ENCODE assay signal across 9 mouse cellular contexts in the genomic region with DNA sequence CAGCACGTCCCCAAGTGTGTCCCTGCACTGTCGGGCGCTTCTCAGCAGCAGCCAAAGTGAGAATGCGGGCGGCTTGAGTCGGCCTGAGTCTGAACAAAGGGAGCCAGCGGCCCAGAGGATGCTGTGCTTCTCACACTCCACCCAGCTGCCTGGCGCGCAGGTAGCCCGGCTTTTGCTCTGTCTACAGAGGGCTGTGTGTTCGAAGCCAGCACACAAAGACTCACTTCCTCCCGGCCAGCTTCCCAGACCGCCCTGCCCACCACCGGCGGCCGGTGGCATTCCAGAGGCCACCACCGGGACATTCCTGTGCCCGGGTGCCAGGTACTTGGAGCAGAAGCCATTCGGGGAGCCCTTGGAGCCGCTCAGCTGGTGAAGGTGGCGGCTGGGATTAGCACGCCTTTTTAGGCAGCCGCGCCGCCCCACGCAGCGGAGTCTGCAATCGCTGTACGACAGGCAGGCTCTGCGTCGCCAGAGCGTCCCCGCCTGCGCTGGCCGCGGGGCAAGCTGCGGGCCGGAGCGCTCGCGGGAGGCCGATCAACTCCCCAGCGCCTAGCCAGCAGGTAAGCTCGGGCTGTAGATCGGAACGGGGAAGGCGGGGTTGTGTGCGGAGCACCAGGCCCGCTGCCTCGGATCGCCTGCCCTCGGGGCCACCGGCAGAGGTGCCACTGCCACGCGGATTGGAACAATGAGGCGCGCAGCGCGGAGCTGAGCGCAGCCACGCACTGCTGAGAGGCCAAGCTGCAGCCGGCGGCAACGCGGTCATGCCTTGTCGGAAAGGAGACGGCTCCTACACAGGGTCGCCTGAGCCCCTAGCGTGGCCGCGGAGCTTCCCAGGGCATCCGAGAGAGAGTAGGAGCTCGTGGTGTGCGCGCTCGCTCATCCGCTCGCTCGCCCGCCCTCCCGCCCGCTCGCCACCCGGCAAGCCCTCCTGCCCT. TPM values are rescaled to one million over a fixed set of nuclear protein-coding genes. Genes with fewer than 3 reads are reported as not detected.
DNase-seq lines count a peak whose midpoint lies in the region; ATAC-seq lines count a peak whose summit lies in the region.
"Had no signal": no experiment of that assay in that cellular context is flagged by ENCODE, and none has a peak within 500 bp of the region (broad histone marks: within the 10 kb centered on the region; RNA-seq: fewer than 3 reads in every experiment).

Gene St6gal2 (plus strand): TSS at position 133 of the 935 bp plus-strand sequence.

- peak; percentile 83 for ATAC-seq in embryonic facial prominence, embryonic 13.5 days (ENCODE audit: insufficient number of reproducible peaks, insufficient read depth, low FRiP score, low TSS enrichment, low read depth)
- peak; percentile 93 for ATAC-seq in hindbrain, embryonic 14.5 days (ENCODE audit: low FRiP score)
- ATAC-seq in limb, embryonic 13.5 days (ENCODE audit: low FRiP score, low read depth), result peak; percentile 86
- no peak for ATAC-seq in CD4-positive, CD25-positive, alpha-beta regulatory T cell, adult 4 months

- DNase-seq in cerebellum, adult 11-12 months, result peak; percentile 8
- no peak for DNase-seq in cerebellum, adult 8-10 months
- DNase-seq in ES-CJ7 (ENCODE audit: low read depth, low spot score), result peak; percentile 53
- peak; percentile 66 for DNase-seq in hindbrain, embryonic 14.5 days (ENCODE audit: low spot score)
- peak; percentile 83 for DNase-seq in retina, postnatal 1 day

- peak within 1 kb of the TSS; percentile 78 for H3K27ac ChIP-seq in embryonic facial prominence, embryonic 13.5 days
- peak within 1 kb of the TSS; percentile 97 for H3K27ac ChIP-seq in hindbrain, embryonic 14.5 days
- peak within 1 kb of the TSS; percentile 48; the same call in 1 of the 2 replicates for H3K27ac ChIP-seq in limb, embryonic 13.5 days

- no peaks in the 10 kb centered on the region for H3K9me3 ChIP-seq in embryonic facial prominence, embryonic 13.5 days
- H3K9me3 ChIP-seq in hindbrain, embryonic 14.5 days (ENCODE audit: control insufficient read depth, low read length), result no peaks in the 10 kb centered on the region
- no peaks in the 10 kb centered on the region for H3K9me3 ChIP-seq in limb, embryonic 13.5 days

- H3K4me3 ChIP-seq in embryonic facial prominence, embryonic 13.5 days, result peak within 1 kb of the TSS; percentile 69
- H3K4me3 ChIP-seq in hindbrain, embryonic 14.5 days (replicated peaks; ENCODE audit: low read length), result peak within 1 kb of the TSS; percentile 65
- H3K4me3 ChIP-seq in limb, embryonic 13.5 days, result peak within 1 kb of the TSS; percentile 64

- H3K4me1 ChIP-seq in embryonic facial prominence, embryonic 13.5 days, result peaks cover 14% of the 10 kb centered on the region; the same call in 1 of the 2 replicates
- H3K4me1 ChIP-seq in hindbrain, embryonic 14.5 days (replicated peaks; ENCODE audit: control insufficient read depth, insufficient read depth, low read length), result peaks cover 16% of the 10 kb centered on the region
- peaks cover 16% of the 10 kb centered on the region for H3K4me1 ChIP-seq in limb, embryonic 13.5 days

- H3K27me3 ChIP-seq in embryonic facial prominence, embryonic 13.5 days, result peaks cover 26% of the 10 kb centered on the region
- H3K27me3 ChIP-seq in hindbrain, embryonic 14.5 days (ENCODE audit: control insufficient read depth, insufficient read depth, low read length), result no peaks in the 10 kb centered on the region
- peaks cover 30% of the 10 kb centered on the region for H3K27me3 ChIP-seq in limb, embryonic 13.5 days

- under 1% methylated on average over 84 of the region's 84 CpGs for WGBS in embryonic facial prominence, embryonic 13.5 days
- under 1% methylated on average over 71 of the region's 84 CpGs for WGBS in hindbrain, embryonic 14.5 days
- WGBS in limb, embryonic 13.5 days, result under 1% methylated on average over 83 of the region's 84 CpGs

- no peaks in the 10 kb centered on the region for H3K36me3 ChIP-seq in embryonic facial prominence, embryonic 13.5 days
- no peaks in the 10 kb centered on the region for H3K36me3 ChIP-seq in hindbrain, embryonic 14.5 days (replicated peaks; ENCODE audit: control insufficient read depth, insufficient read depth)
- H3K36me3 ChIP-seq in limb, embryonic 13.5 days, result no peaks in the 10 kb centered on the region

- H3K4me2 ChIP-seq in embryonic facial prominence, embryonic 13.5 days, result peak within 1 kb of the TSS; percentile 89
- H3K4me2 ChIP-seq in hindbrain, embryonic 14.5 days (replicated peaks), result peak within 1 kb of the TSS; percentile 61
- H3K4me2 ChIP-seq in limb, embryonic 13.5 days (replicated peaks), result peak within 1 kb of the TSS; percentile 91

- peak within 1 kb of the TSS; percentile 86 for H3K9ac ChIP-seq in embryonic facial prominence, embryonic 13.5 days
- H3K9ac ChIP-seq in hindbrain, embryonic 14.5 days, result peak within 1 kb of the TSS; percentile 94
- peak within 1 kb of the TSS; percentile 82 for H3K9ac ChIP-seq in limb, embryonic 13.5 days

RNA-seq across cellular contexts. Expression of gene St6gal2, which starts in this region (rescaled TPM):
- 8.5 and 10.7 TPM in 2 replicates for polyA plus RNA-seq in embryonic facial prominence, embryonic 13.5 days (2015; fragmentation: Nextera tagmentation; extraction: Ambion mirVana)
- 44.2 and 46.9 TPM in 2 replicates for polyA plus RNA-seq in hindbrain, embryonic 14.5 days (2014; fragmentation: Nextera tagmentation; extraction: Ambion mirVana)
- 3.4 and 4.9 TPM in 2 replicates for polyA plus RNA-seq in limb, embryonic 13.5 days (2015; fragmentation: Nextera tagmentation; extraction: Ambion mirVana)
- polyA plus RNA-seq in CD4-positive, CD25-positive, alpha-beta regulatory T cell, adult 4 months (2017; shearing (Covaris generic)), result not detected
- polyA plus RNA-seq: C2C12 had no signal
